Mouse (Mus musculus) heart, embryonic 13.5 days (tissue): ENCODE results near the gene Slc3a1. TPM values are rescaled to one million over a fixed set of nuclear protein-coding genes. Genes with fewer than 3 reads are reported as not detected.

Source experiments
- ATAC-seq: fragments of 200-750 bp; cut with Nextera tagmentation; 2 replicates; pipeline ENCODE4 v1.8.0; 2017; ENCODE audit warnings: moderate TSS enrichment; ENCODE audit not compliant: insufficient number of reproducible peaks, low FRiP score, low TSS enrichment; ENCODE audit errors: extremely low read depth
- H3K27ac ChIP-seq: fragments of 300-500 bp; sonication (generic); replicated peaks from 2 replicates; pipeline ENCODE4 v1.5.1; 2015; ENCODE audit warnings: moderate library complexity, mild to moderate bottlenecking, inconsistent platforms
- H3K27me3 ChIP-seq: fragments of 300-500 bp; sonication (generic); replicated peaks from 2 replicates; pipeline ENCODE4 v1.6.1; 2015; ENCODE audit warnings: mild to moderate bottlenecking, inconsistent platforms
- H3K36me3 ChIP-seq: fragments of 300-500 bp; sonication (generic); 2 replicates; pipeline ENCODE4 v1.6.1; 2015; ENCODE audit warnings: mild to moderate bottlenecking, inconsistent platforms
- H3K4me1 ChIP-seq: fragments of 300-500 bp; sonication (generic); 2 replicates; pipeline ENCODE4 v1.6.1; 2015; ENCODE audit warnings: inconsistent platforms
- H3K4me2 ChIP-seq: fragments of 300-500 bp; sonication (generic); 2 replicates; pipeline ENCODE4 v1.6.1; 2015; ENCODE audit warnings: inconsistent platforms, mild to moderate bottlenecking, moderate library complexity
- H3K4me3 ChIP-seq: fragments of 300-500 bp; sonication (generic); 2 replicates; pipeline ENCODE4 v1.5.1; 2015; ENCODE audit warnings: moderate library complexity, mild to moderate bottlenecking, inconsistent platforms
- H3K9ac ChIP-seq: fragments of 300-500 bp; sonication (generic); 2 replicates; pipeline ENCODE4 v1.6.1; 2015; ENCODE audit warnings: inconsistent platforms, mild to moderate bottlenecking, moderate library complexity
- H3K9me3 ChIP-seq: fragments of 300-500 bp; sonication (generic); 2 replicates; pipeline ENCODE4 v1.6.1; 2016; ENCODE audit warnings: inconsistent platforms
- WGBS: fragments of 180-500 bp; shearing (Covaris S2); methylation state at CpG from one replicate; pipeline ENCODE4 v1.1.7; 2015; ENCODE audit warnings: mixed read lengths; 5-methylcytosine and 5-hydroxymethylcytosine counted together
- polyA plus RNA-seq: library from polyadenylated mRNA; unstranded; fragments of >200 nt; fragmentation: Nextera tagmentation; extraction: Ambion mirVana; gene quantifications from 2 replicates; pipeline ENCODE4 v1.2.1, GENCODE M21; 2015

Slc3a1 gene
- polyA plus RNA-seq, 1 experiment from 2014 or later: 0.12 TPM

- WGBS: 48% methylated on average over 11 of the region's 11 CpGs
- peak overlapping the region; percentile 27; the same call in 1 of the 2 replicates for H3K4me2 ChIP-seq
- no peak for ATAC-seq
These were observed 5.9 kb downstream of the Slc3a1 start for GRCm38 (mm10) chr17:85034068-85034467.

GRCm38 (mm10) chr17:85037855-85038254 lies 9.7 kb downstream of the Slc3a1 start:
- Histone ChIP-seq H3K36me3 (no peaks in the 10 kb centered on the region), H3K4me3 (no peak overlapping the region), H3K4me2 (no peak overlapping the region), H3K27ac (no peak overlapping the region), H3K9me3 (no peaks in the 10 kb centered on the region), H3K9ac (no peak overlapping the region), H3K4me1 (0 out of 2 replicates have a peak, but pooled peaks cover 6% of the 10 kb centered on the region), H3K27me3 (no peaks in the 10 kb centered on the region)
- 72% methylated on average over 5 of the region's 5 CpGs for WGBS
- ATAC-seq: no peak

More at GRCm38 (mm10) chr17:85034068-85034467, 5.9 kb downstream of the Slc3a1 start:
- no peaks in the 10 kb centered on the region for H3K36me3 ChIP-seq
- 0 out of 2 replicates have a peak, but pooled peaks cover 9% of the 10 kb centered on the region for H3K4me1 ChIP-seq
- no peak overlapping the region for H3K4me3 ChIP-seq
- H3K27ac ChIP-seq: no peak overlapping the region
- H3K9ac ChIP-seq: peak overlapping the region; percentile 5; the same call in 1 of the 2 replicates
- no peaks in the 10 kb centered on the region; the same call in 1 of the 2 replicates for H3K27me3 ChIP-seq
- H3K9me3 ChIP-seq: no peaks in the 10 kb centered on the region

DNA sequence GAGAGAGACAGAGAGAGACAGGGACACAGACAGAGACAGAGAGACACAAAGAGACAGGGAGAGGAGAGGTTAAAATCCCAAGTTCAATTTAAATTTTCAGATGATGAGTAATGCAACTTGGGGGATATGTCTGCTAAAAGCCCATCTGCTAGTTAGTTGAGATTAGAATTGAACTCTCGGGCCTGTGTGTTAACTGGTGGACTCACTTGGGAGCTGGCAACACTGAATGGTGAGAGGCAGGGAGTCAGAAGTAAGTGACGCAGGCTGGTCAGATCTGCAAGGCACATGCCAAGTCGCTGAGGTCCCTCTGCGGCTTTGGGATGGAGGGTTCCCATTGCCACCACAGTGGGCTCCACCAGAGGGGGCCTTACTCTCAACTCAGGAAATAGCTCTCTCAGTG lies 10.1 kb downstream of the Slc3a1 start:
- Histone ChIP-seq H3K9me3 (no peaks in the 10 kb centered on the region), H3K4me1 (0 out of 2 replicates have a peak, but pooled peaks cover 6% of the 10 kb centered on the region), H3K4me2 (no peak overlapping the region), H3K9ac (no peak overlapping the region), H3K27me3 (no peaks in the 10 kb centered on the region), H3K36me3 (no peaks in the 10 kb centered on the region), H3K27ac (no peak overlapping the region), H3K4me3 (no peak overlapping the region)
- no peak for ATAC-seq
- WGBS: 79% methylated on average over 4 of the region's 4 CpGs

GRCm38 (mm10) chr17:85038761-85039160 lies 10.6 kb downstream of the Slc3a1 start:
- Histone ChIP-seq H3K27me3 (no peaks in the 10 kb centered on the region), H3K4me3 (no peak overlapping the region), H3K9ac (no peak overlapping the region), H3K36me3 (no peaks in the 10 kb centered on the region), H3K9me3 (no peaks in the 10 kb centered on the region), H3K4me2 (no peak overlapping the region), H3K4me1 (0 out of 2 replicates have a peak, but pooled peaks cover 6% of the 10 kb centered on the region), H3K27ac (no peak overlapping the region)
- ATAC-seq: no peak
- 87% methylated on average over 5 of the region's 5 CpGs for WGBS

DNA sequence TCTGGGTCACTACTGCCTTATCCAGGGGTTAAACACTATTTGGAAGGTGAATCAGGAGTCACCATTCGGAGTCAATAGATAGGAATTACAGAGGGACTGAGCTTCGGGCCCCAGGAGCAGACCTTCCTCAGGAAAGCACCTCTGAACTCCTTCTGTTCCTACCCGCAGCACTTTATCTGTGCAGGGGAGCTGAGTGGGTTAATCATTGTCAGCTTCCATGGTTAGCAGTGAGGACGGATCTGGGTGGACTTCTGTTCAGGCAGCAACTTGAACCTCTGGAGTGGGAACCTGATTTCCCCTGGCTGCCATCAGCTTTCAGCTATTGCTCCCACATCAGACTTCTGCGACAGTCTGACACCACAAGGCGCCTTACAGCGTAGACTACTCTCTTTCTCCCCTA lies 12.7 kb downstream of the Slc3a1 start:
- no peak for ATAC-seq
- Histone ChIP-seq H3K9me3 (no peaks in the 10 kb centered on the region), H3K4me1 (no peaks in the 10 kb centered on the region), H3K27me3 (no peaks in the 10 kb centered on the region), H3K4me2 (no peak overlapping the region), H3K27ac (no peak overlapping the region), H3K4me3 (no peak overlapping the region), H3K9ac (no peak overlapping the region), H3K36me3 (no peaks in the 10 kb centered on the region)
- 65% methylated on average over 7 of the region's 7 CpGs for WGBS

DNA sequence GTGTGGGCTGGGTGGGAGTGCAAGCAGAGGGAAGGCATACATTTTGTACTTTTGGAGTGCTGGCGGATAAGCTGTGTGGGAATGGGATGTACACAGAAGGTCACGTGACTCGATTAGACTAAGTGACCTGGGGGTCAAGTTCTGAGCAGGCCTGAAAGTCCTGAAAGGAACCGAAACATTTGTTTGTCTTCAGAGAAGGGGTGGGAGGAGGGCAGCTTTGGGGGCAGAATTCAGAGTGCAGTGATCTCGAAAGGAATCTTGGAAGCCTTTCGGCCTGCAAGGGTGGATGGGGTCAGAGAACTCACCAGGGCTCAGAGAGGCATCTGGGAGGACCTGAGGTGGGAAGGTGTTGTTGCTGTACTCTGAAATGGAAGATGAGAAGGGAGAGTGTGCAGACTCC lies 14.2 kb downstream of the Slc3a1 start:
- H3K27ac ChIP-seq: no peak overlapping the region
- no peak overlapping the region for H3K4me3 ChIP-seq
- no peak for ATAC-seq
- H3K9me3 ChIP-seq: no peaks in the 10 kb centered on the region
- H3K36me3 ChIP-seq: no peaks in the 10 kb centered on the region
- no peaks in the 10 kb centered on the region for H3K27me3 ChIP-seq
- no peaks in the 10 kb centered on the region for H3K4me1 ChIP-seq
- no peak overlapping the region for H3K4me2 ChIP-seq
- no peak overlapping the region for H3K9ac ChIP-seq
- 73% methylated on average over 6 of the region's 6 CpGs for WGBS

DNA sequence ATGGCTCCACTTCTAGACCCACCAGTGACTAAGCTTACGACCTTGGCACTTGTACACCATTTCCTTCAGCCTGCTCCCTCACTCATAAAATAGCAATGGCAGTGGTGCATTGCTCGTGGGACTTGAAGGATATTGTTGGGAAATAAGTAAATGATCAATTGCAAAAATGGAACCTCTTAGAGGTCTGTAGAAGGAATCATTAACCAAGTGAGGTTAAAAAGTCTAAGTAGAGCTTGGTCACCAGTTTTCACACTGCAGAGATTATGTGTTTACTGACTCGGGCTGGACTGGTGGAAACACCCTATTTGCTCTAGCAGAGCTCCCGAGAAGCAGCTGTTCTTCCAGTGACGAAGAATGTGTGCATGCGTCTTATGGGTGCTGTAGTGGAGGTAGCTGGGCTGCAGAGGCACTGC lies 15.2 kb downstream of the Slc3a1 start:
- no peak for ATAC-seq
- Histone ChIP-seq H3K9me3 (no peaks in the 10 kb centered on the region), H3K36me3 (no peaks in the 10 kb centered on the region), H3K9ac (no peak overlapping the region), H3K4me1 (no peaks in the 10 kb centered on the region), H3K4me2 (no peak overlapping the region), H3K4me3 (no peak overlapping the region), H3K27ac (no peak overlapping the region), H3K27me3 (no peaks in the 10 kb centered on the region)
- WGBS: 74% methylated on average over 6 of the region's 6 CpGs

DNA sequence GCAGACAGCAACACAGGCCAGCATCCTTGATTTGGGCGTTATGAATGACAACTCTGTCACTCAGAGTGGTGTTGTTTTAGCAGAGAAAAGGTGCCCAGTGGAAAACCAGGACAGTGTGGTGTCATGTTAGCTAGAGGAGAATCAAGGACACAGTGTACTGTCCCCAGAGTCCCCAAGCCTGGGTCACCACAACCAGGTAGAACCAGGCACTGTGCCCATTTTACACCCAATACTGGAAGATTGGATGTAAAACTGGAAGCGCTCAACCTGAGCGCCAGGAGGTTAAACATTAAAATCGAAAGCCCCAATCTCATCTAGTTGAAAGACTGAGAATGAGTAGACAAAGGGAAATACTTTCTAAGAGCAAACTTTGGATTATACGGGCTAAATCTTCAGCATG lies 16.3 kb downstream of the Slc3a1 start:
- no peak overlapping the region for H3K4me2 ChIP-seq
- ATAC-seq: no peak
- WGBS: 89% methylated on average over 5 of the region's 5 CpGs

GRCm38 (mm10) chr17:85045160-85045559 lies 17.0 kb downstream of the Slc3a1 start:
- Histone ChIP-seq H3K27me3 (no peaks in the 10 kb centered on the region), H3K9ac (no peak overlapping the region), H3K27ac (no peak overlapping the region), H3K4me3 (no peak overlapping the region), H3K4me1 (no peaks in the 10 kb centered on the region), H3K36me3 (no peaks in the 10 kb centered on the region), H3K9me3 (no peaks in the 10 kb centered on the region), H3K4me2 (no peak overlapping the region)
- no peak for ATAC-seq
- 75% methylated on average over 12 of the region's 12 CpGs for WGBS

More for the DNA sequence above, 16.3 kb downstream of the Slc3a1 start:
- H3K4me3 ChIP-seq: no peak overlapping the region
- no peaks in the 10 kb centered on the region for H3K36me3 ChIP-seq
- no peak overlapping the region for H3K9ac ChIP-seq
- H3K4me1 ChIP-seq: no peaks in the 10 kb centered on the region
- H3K27ac ChIP-seq: no peak overlapping the region
- no peaks in the 10 kb centered on the region for H3K9me3 ChIP-seq
- no peaks in the 10 kb centered on the region for H3K27me3 ChIP-seq

- Histone ChIP-seq H3K27ac (no peak overlapping the region), H3K36me3 (no peaks in the 10 kb centered on the region), H3K4me3 (no peak overlapping the region), H3K4me1 (peaks cover 8% of the 10 kb centered on the region), H3K4me2 (no peak overlapping the region), H3K9ac (no peak overlapping the region), H3K9me3 (no peaks in the 10 kb centered on the region), H3K27me3 (no peaks in the 10 kb centered on the region)
- ATAC-seq: no peak
- 80% methylated on average over 5 of the region's 5 CpGs for WGBS
These were observed 20.2 kb downstream of the Slc3a1 start for GRCm38 (mm10) chr17:85048379-85048778.

DNA sequence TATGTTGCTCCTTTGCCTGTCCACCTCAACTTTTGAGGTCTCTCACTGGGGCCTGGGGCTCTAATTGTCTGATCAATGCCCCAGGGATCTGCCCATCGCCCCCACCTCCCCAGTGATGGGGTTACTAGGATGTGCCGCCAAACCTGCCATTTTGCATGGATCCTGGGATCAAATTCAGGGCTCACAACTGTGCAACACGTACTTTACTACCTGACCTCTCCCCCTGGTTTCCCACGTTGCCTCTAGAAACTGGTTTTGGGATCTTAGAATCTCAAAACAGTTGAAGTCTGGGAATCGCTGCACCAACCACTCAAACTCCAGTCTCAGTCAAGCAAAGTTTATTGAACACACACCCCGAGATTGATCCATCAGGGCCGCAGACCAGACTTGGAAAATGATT lies 30.1 kb downstream of the Slc3a1 start:
- H3K4me3 ChIP-seq: no peak overlapping the region
- no peak overlapping the region for H3K27ac ChIP-seq
- no peaks in the 10 kb centered on the region for H3K4me1 ChIP-seq
- WGBS: 87% methylated on average over 7 of the region's 7 CpGs
- ATAC-seq: no peak
- 0 out of 2 replicates have a peak, but pooled peaks cover 3% of the 10 kb centered on the region for H3K27me3 ChIP-seq
- H3K36me3 ChIP-seq: peaks cover 8% of the 10 kb centered on the region; the same call in 1 of the 2 replicates
- no peaks in the 10 kb centered on the region for H3K9me3 ChIP-seq
- H3K9ac ChIP-seq: no peak overlapping the region
- H3K4me2 ChIP-seq: no peak overlapping the region

- 84% methylated on average over 6 of the region's 6 CpGs for WGBS
- Histone ChIP-seq H3K27ac (no peak overlapping the region), H3K9ac (no peak overlapping the region), H3K27me3 (0 out of 2 replicates have a peak, but pooled peaks cover 3% of the 10 kb centered on the region), H3K36me3 (peaks cover 17% of the 10 kb centered on the region), H3K4me2 (no peak overlapping the region), H3K9me3 (no peaks in the 10 kb centered on the region), H3K4me1 (no peaks in the 10 kb centered on the region), H3K4me3 (no peak overlapping the region)
- no peak for ATAC-seq
These were observed 31.0 kb downstream of the Slc3a1 start for GRCm38 (mm10) chr17:85059136-85059535.
